Mouse (Mus musculus) v-Abl transformed pro-B cells (cell line): Measurements from ENCODE around the gene Mmp7.

Experiments used
- in situ Hi-C, 2 experiments: fragments of 400-800 bp; cut with MboI; formaldehyde crosslinking; loops; one replicate each; pipeline ENCODE4 v1.15.1; 2025; ENCODE audit not compliant: unreplicated experiment in 2 of 2

Mmp7 gene

GRCm38 (mm10) chr9:7728997-7729396 is 37.1 kb downstream of the Mmp7 start:
- in situ Hi-C loops, result loop anchor here (5.0 to 25.0 kb wide), 2 partner anchors 33 to 958 kb away; partner anchors contain the start of gene Tmem123 (in 1 of the 2)

GRCm38 (mm10) chr9:7742696-7743095 is 50.8 kb downstream of the Mmp7 start:
- in situ Hi-C loops, result loop anchor here (25.0 kb wide), 1 partner anchor 945 kb away; no protein-coding TSS in a partner anchor

DNA sequence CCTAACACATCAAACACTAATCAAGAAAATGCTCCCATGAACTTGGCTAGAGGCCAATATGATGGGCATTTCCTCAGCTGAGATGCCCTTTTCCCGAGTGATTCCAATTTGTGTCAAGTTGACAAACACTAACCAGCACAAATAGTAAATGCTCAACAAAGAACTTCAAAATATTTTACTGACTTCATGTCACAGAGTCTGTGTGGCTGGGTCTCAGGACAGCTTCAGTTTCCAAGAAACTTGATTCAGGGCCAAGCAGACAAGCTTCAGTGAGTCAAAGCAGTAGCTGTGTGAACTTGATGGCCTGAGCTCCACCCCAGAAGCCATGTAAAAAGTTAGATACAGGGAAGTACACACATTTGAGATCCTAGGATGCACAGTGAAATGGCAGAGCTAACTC is 52.3 kb downstream of the Mmp7 start:
- in situ Hi-C loops, result loop anchor here (25.0 kb wide), 1 partner anchor 943 kb away; no protein-coding TSS in a partner anchor

GRCm38 (mm10) chr9:7748881-7749280 is 57.0 kb downstream of the Mmp7 start:
- in situ Hi-C loops, result loop anchor here (25.0 kb wide), 1 partner anchor 938 kb away; no protein-coding TSS in a partner anchor
